Mouse (Mus musculus) cerebellum, adult 2 months (tissue): ENCODE data around the gene Foxl2.

ENCODE experiments used
- CTCF ChIP-seq: fragments of 200-500 bp; IDR thresholded peaks from 2 replicates; pipeline ENCODE4 v1.5.1; 2011; ENCODE audit warnings: low read depth, mild to moderate bottlenecking, control low read depth, low read length, moderate library complexity, borderline replicate concordance; ENCODE audit not compliant: insufficient read depth
- POLR2A ChIP-seq: fragments of 200-500 bp; IDR thresholded peaks from 2 replicates; pipeline ENCODE4 v1.6.1; 2011; ENCODE audit warnings: low read length, control low read depth, borderline replicate concordance; ENCODE audit not compliant: insufficient read depth

DNA sequence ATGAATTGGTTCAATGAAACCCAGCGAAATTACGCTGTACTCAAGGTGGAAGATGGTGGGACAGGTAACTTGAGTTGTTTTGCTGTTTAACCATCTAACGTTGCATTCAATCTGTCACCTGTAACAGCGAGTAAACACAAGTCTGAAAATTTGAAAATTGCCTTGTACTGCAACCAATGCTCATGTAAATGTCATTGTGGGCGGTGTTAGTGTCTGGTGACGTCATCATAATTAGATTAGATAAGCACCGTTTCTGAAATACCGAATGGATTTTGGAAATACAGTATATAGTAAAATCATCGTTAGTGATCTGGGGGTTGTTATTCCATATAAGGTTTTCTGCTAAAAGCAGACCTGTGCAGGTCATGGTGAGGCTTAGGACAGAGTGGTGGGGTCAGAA, 32.0 kb downstream of the Foxl2 start:
- TF ChIP-seq CTCF (no peak), POLR2A (no peak)
